Mouse (Mus musculus): ENCODE measurements at regions not wholly inside any gene's neighbourhood (a gene's known extent, or its start where the extent isn't known, plus 50 kb on each side); places are given as distances from the start of the nearest gene placed in this dataset.

GRCm38 (mm10) chrX:9738904-9739303 lies 76.1 kb upstream of the Dynlt3 start:
- Histone ChIP-seq H3K27me3 (ENCODE audit: control insufficient read depth, insufficient read depth, low read length) (no peaks in the 10 kb centered on the region), H3K9ac (ENCODE audit: low read depth, low read length) (no peak overlapping the region), H3K4me1 (replicated peaks; ENCODE audit: control insufficient read depth, insufficient read depth, low read length) (no peaks in the 10 kb centered on the region), H3K9me3 (ENCODE audit: control insufficient read depth, low read length) (no peaks in the 10 kb centered on the region), H3K36me3 (ENCODE audit: control insufficient read depth, insufficient read depth, low read length) (no peaks in the 10 kb centered on the region), H3K4me2 (replicated peaks; ENCODE audit: low read depth, low read length) (no peak overlapping the region), H3K4me3 (ENCODE audit: low read depth, low read length) (no peak overlapping the region), H3K27ac (ENCODE audit: low read depth, low read length) (no peak overlapping the region)
- DNase-seq (ENCODE audit: low spot score) = no peak
- ATAC-seq (ENCODE audit: low FRiP score) = no peak
- 91% methylated on average over 2 of the region's 2 CpGs for whole genome bisulfite sequencing

GRCm38 (mm10) chrX:9742518-9742917 lies 79.7 kb upstream of the Dynlt3 start:
- DNase-seq (ENCODE audit: low spot score) (no peak), ATAC-seq (ENCODE audit: low FRiP score) (no peak)
- Histone ChIP-seq H3K4me2 (replicated peaks; ENCODE audit: low read depth, low read length) (no peak overlapping the region), H3K4me3 (ENCODE audit: low read depth, low read length) (no peak overlapping the region), H3K4me1 (replicated peaks; ENCODE audit: control insufficient read depth, insufficient read depth, low read length) (no peaks in the 10 kb centered on the region), H3K27ac (ENCODE audit: low read depth, low read length) (no peak overlapping the region), H3K9ac (ENCODE audit: low read depth, low read length) (no peak overlapping the region), H3K36me3 (ENCODE audit: control insufficient read depth, insufficient read depth, low read length) (no peaks in the 10 kb centered on the region), H3K9me3 (ENCODE audit: control insufficient read depth, low read length) (no peaks in the 10 kb centered on the region), H3K27me3 (ENCODE audit: control insufficient read depth, insufficient read depth, low read length) (no peaks in the 10 kb centered on the region)
- WGBS = 79% methylated on average over 3 of the region's 3 CpGs

GRCm38 (mm10) chrX:9747305-9747938 lies 84.6 kb upstream of the Dynlt3 start:
- peak overlapping the region; percentile 25 for H3K4me3 ChIP-seq (ENCODE audit: low read depth, low read length)
- peak overlapping the region; percentile 45 for H3K4me2 ChIP-seq (replicated peaks; ENCODE audit: low read depth, low read length)
- ATAC-seq (ENCODE audit: low FRiP score) (peak; percentile 67), DNase-seq (ENCODE audit: low spot score) (peak; percentile 51)
- no peak overlapping the region for H3K27ac ChIP-seq (ENCODE audit: low read depth, low read length)
- H3K36me3 ChIP-seq (ENCODE audit: control insufficient read depth, insufficient read depth, low read length) = no peaks in the 10 kb centered on the region
- no peaks in the 10 kb centered on the region for H3K27me3 ChIP-seq (ENCODE audit: control insufficient read depth, insufficient read depth, low read length)
- no peaks in the 10 kb centered on the region for H3K9me3 ChIP-seq (ENCODE audit: control insufficient read depth, low read length)
- WGBS = 34% methylated on average over 7 of the region's 27 CpGs
- H3K9ac ChIP-seq (ENCODE audit: low read depth, low read length) = no peak overlapping the region
- no peaks in the 10 kb centered on the region for H3K4me1 ChIP-seq (replicated peaks; ENCODE audit: control insufficient read depth, insufficient read depth, low read length)

GRCm38 (mm10) chrX:9752954-9753572 lies 90.3 kb upstream of the Dynlt3 start:
- WGBS = 73% methylated on average over 5 of the region's 5 CpGs
- no peaks in the 10 kb centered on the region for H3K9me3 ChIP-seq (ENCODE audit: control insufficient read depth, low read length)
- no peaks in the 10 kb centered on the region for H3K4me1 ChIP-seq (replicated peaks; ENCODE audit: control insufficient read depth, insufficient read depth, low read length)
- no peaks in the 10 kb centered on the region for H3K36me3 ChIP-seq (ENCODE audit: control insufficient read depth, insufficient read depth, low read length)
- no peak overlapping the region for H3K4me3 ChIP-seq (ENCODE audit: low read depth, low read length)
- H3K27ac ChIP-seq (ENCODE audit: low read depth, low read length) = no peak overlapping the region
- no peaks in the 10 kb centered on the region for H3K27me3 ChIP-seq (ENCODE audit: control insufficient read depth, insufficient read depth, low read length)
- ATAC-seq (ENCODE audit: low FRiP score) (no peak), DNase-seq (ENCODE audit: low spot score) (no peak)
- no peak overlapping the region for H3K9ac ChIP-seq (ENCODE audit: low read depth, low read length)
- no peak overlapping the region for H3K4me2 ChIP-seq (replicated peaks; ENCODE audit: low read depth, low read length)

- ATAC-seq (ENCODE audit: low FRiP score) (no peak), DNase-seq (ENCODE audit: low spot score) (no peak)
- Histone ChIP-seq H3K4me2 (replicated peaks; ENCODE audit: low read depth, low read length) (no peak overlapping the region), H3K27ac (ENCODE audit: low read depth, low read length) (no peak overlapping the region), H3K9ac (ENCODE audit: low read depth, low read length) (no peak overlapping the region), H3K9me3 (ENCODE audit: control insufficient read depth, low read length) (no peaks in the 10 kb centered on the region), H3K4me3 (ENCODE audit: low read depth, low read length) (no peak overlapping the region), H3K36me3 (ENCODE audit: control insufficient read depth, insufficient read depth, low read length) (no peaks in the 10 kb centered on the region), H3K27me3 (ENCODE audit: control insufficient read depth, insufficient read depth, low read length) (no peaks in the 10 kb centered on the region), H3K4me1 (replicated peaks; ENCODE audit: control insufficient read depth, insufficient read depth, low read length) (no peaks in the 10 kb centered on the region)
These were observed 77.2 kb upstream of the Hypm start for GRCm38 (mm10) chrX:9769540-9769939.

GRCm38 (mm10) chrX:9777498-9777897 lies 69.2 kb upstream of the Hypm start:
- Histone ChIP-seq H3K9ac (ENCODE audit: low read depth, low read length) (no peak overlapping the region), H3K4me3 (ENCODE audit: low read depth, low read length) (no peak overlapping the region), H3K27me3 (ENCODE audit: control insufficient read depth, insufficient read depth, low read length) (no peaks in the 10 kb centered on the region), H3K4me2 (replicated peaks; ENCODE audit: low read depth, low read length) (no peak overlapping the region), H3K27ac (ENCODE audit: low read depth, low read length) (no peak overlapping the region), H3K4me1 (replicated peaks; ENCODE audit: control insufficient read depth, insufficient read depth, low read length) (no peaks in the 10 kb centered on the region), H3K36me3 (ENCODE audit: control insufficient read depth, insufficient read depth, low read length) (no peaks in the 10 kb centered on the region), H3K9me3 (ENCODE audit: control insufficient read depth, low read length) (no peaks in the 10 kb centered on the region)
- no peak for DNase-seq (ENCODE audit: low spot score)
- ATAC-seq (ENCODE audit: low FRiP score) = no peak
- WGBS = 76% methylated on average over 4 of the region's 4 CpGs

- Histone ChIP-seq H3K27ac (ENCODE audit: low read depth, low read length) (no peak overlapping the region), H3K27me3 (ENCODE audit: control insufficient read depth, insufficient read depth, low read length) (no peaks in the 10 kb centered on the region), H3K4me2 (replicated peaks; ENCODE audit: low read depth, low read length) (no peak overlapping the region), H3K9me3 (ENCODE audit: control insufficient read depth, low read length) (no peaks in the 10 kb centered on the region), H3K4me3 (ENCODE audit: low read depth, low read length) (no peak overlapping the region), H3K4me1 (replicated peaks; ENCODE audit: control insufficient read depth, insufficient read depth, low read length) (no peaks in the 10 kb centered on the region), H3K9ac (ENCODE audit: low read depth, low read length) (no peak overlapping the region), H3K36me3 (ENCODE audit: control insufficient read depth, insufficient read depth, low read length) (no peaks in the 10 kb centered on the region)
- 58% methylated on average over 3 of the region's 3 CpGs for WGBS
- no peak for ATAC-seq (ENCODE audit: low FRiP score)
- DNase-seq (ENCODE audit: low spot score) = no peak
These were observed 57.2 kb upstream of the Hypm start for GRCm38 (mm10) chrX:9789542-9789941.
